Mouse (Mus musculus): ENCODE measurements at regions not wholly inside any gene's neighbourhood (a gene's known extent, or its start where the extent isn't known, plus 50 kb on each side); places are given as distances from the start of the nearest gene placed in this dataset.

DNA sequence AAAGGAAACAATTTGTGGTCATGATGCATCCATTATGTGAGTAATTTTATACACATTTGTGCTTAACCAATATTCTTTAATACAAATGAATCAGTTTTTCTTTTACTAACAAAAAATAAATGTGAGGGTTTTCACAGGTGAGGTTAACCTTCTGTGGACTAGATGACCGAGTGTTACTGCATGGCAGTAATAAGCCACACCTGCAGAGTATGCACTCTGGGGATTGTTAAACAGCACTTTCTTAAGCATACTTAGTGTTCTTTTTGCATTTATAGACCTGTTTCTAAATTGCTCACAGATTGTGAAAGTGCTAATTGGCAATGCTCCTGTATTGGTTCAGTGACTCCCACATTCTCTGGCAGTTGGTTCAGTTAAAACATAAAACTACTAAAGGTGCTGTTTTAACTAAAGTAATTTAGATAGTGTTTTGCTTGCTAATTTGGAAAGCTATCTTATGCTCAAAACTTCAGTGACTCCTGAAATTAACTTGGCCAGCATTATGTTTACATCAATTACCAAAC is 125.4 kb downstream of the Plod2 start:
- TF ChIP-seq EP300 (optimal IDR thresholded peaks at IDR 0.05) (no peak), CTCF (IDR thresholded peaks at IDR 0.05; ENCODE audit: low read depth) (no peak)
